Mouse (Mus musculus) limb, embryonic 15.5 days (tissue): ENCODE measurements around the gene Ppp1r18. TPM values are rescaled to one million over a fixed set of nuclear protein-coding genes. Genes with fewer than 3 reads are reported as not detected.

ENCODE experiments used
- ATAC-seq: fragments of 200-750 bp; cut with Nextera tagmentation; 2 replicates; pipeline ENCODE4 v1.8.0; 2017; ENCODE audit warnings: low read depth, moderate TSS enrichment; ENCODE audit not compliant: insufficient number of reproducible peaks, low FRiP score, low TSS enrichment
- H3K27ac ChIP-seq: fragments of 300-500 bp; sonication (generic); 2 replicates; pipeline ENCODE4 v1.5.1; 2015; ENCODE audit warnings: moderate library complexity, mild to moderate bottlenecking, inconsistent platforms
- H3K27me3 ChIP-seq: fragments of 300-500 bp; sonication (generic); 2 replicates; pipeline ENCODE4 v1.6.1; 2015; ENCODE audit warnings: inconsistent platforms
- H3K36me3 ChIP-seq: fragments of 300-500 bp; sonication (generic); 2 replicates; pipeline ENCODE4 v1.6.1; 2015; ENCODE audit warnings: inconsistent platforms
- H3K4me1 ChIP-seq: fragments of 300-500 bp; sonication (generic); 2 replicates; pipeline ENCODE4 v1.6.1; 2015; ENCODE audit warnings: inconsistent platforms
- H3K4me2 ChIP-seq: fragments of 300-500 bp; sonication (generic); 2 replicates; pipeline ENCODE4 v1.6.1; 2015; ENCODE audit warnings: mild to moderate bottlenecking, inconsistent platforms
- H3K4me3 ChIP-seq: fragments of 300-500 bp; sonication (generic); 2 replicates; pipeline ENCODE4 v1.5.1; 2015; ENCODE audit warnings: mild to moderate bottlenecking, inconsistent platforms
- H3K9ac ChIP-seq: fragments of 300-500 bp; sonication (generic); 2 replicates; pipeline ENCODE4 v1.6.1; 2015; ENCODE audit warnings: inconsistent platforms
- H3K9me3 ChIP-seq: fragments of 300-500 bp; sonication (generic); 2 replicates; pipeline ENCODE4 v1.6.1; 2016; ENCODE audit warnings: inconsistent platforms
- WGBS: fragments of 180-500 bp; shearing (Covaris S2); methylation state at CpG from one replicate; pipeline ENCODE4 v1.1.7; 2015; 5-methylcytosine and 5-hydroxymethylcytosine counted together
- polyA plus RNA-seq: library from polyadenylated mRNA; unstranded; fragments of >200 nt; fragmentation: Nextera tagmentation; extraction: Ambion mirVana; gene quantifications from 2 replicates; pipeline ENCODE4 v1.2.1, GENCODE M21; 2015

Ppp1r18 gene
- polyA plus RNA-seq: 24.8 and 28.8 TPM in 2 replicates

GRCm38 (mm10) chr17:35865481-35866280 lies at the start of gene Ppp1r18:
Ppp1r18 (plus strand) TSS chr17:35865593.
- peaks cover 59% of the 10 kb centered on the region for H3K4me1 ChIP-seq
- peak; percentile 75 for ATAC-seq
- under 1% methylated on average over 40 of the region's 48 CpGs for WGBS

GRCm38 (mm10) chr17:35815836-35816235 lies 49.6 kb upstream of the Ppp1r18 start:
- Histone ChIP-seq H3K9ac (no peak overlapping the region), H3K27ac (0 out of 2 replicates have a peak overlapping the region, but pooled peaks have one; percentile 40), H3K4me1 (peaks cover 58% of the 10 kb centered on the region)

More at GRCm38 (mm10) chr17:35865481-35866280, at the start of gene Ppp1r18:
- Histone ChIP-seq H3K36me3 (0 out of 2 replicates have a peak, but pooled peaks cover 3% of the 10 kb centered on the region), H3K9ac (peak within 1 kb of the TSS; percentile 65), H3K9me3 (no peaks in the 10 kb centered on the region), H3K4me2 (peak within 1 kb of the TSS; percentile 92), H3K27me3 (no peaks in the 10 kb centered on the region), H3K27ac (peak within 1 kb of the TSS; percentile 97), H3K4me3 (peak within 1 kb of the TSS; percentile 69)

GRCm38 (mm10) chr17:35816686-35817085 lies 48.7 kb upstream of the Ppp1r18 start:
- no peak for ATAC-seq
- Histone ChIP-seq H3K9me3 (no peaks in the 10 kb centered on the region), H3K27me3 (no peaks in the 10 kb centered on the region), H3K27ac (no peak overlapping the region), H3K4me2 (no peak overlapping the region), H3K36me3 (no peaks in the 10 kb centered on the region), H3K4me1 (peaks cover 59% of the 10 kb centered on the region), H3K4me3 (no peak overlapping the region), H3K9ac (no peak overlapping the region)
- 50% methylated on average over 9 of the region's 14 CpGs for WGBS

More at GRCm38 (mm10) chr17:35815836-35816235, 49.6 kb upstream of the Ppp1r18 start:
- no peak overlapping the region for H3K4me3 ChIP-seq
- H3K9me3 ChIP-seq: no peaks in the 10 kb centered on the region
- no peaks in the 10 kb centered on the region for H3K27me3 ChIP-seq
- H3K36me3 ChIP-seq: no peaks in the 10 kb centered on the region
- H3K4me2 ChIP-seq: no peak overlapping the region
- WGBS: 40% methylated on average over 7 of the region's 7 CpGs
- ATAC-seq: no peak

- no peak overlapping the region for H3K27ac ChIP-seq
- no peak overlapping the region for H3K4me2 ChIP-seq
- no peaks in the 10 kb centered on the region for H3K36me3 ChIP-seq
- H3K9me3 ChIP-seq: no peaks in the 10 kb centered on the region
- no peak overlapping the region for H3K9ac ChIP-seq
- H3K4me3 ChIP-seq: no peak overlapping the region
- H3K4me1 ChIP-seq: peaks cover 63% of the 10 kb centered on the region
- 31% methylated on average over 10 of the region's 10 CpGs for WGBS
- H3K27me3 ChIP-seq: no peaks in the 10 kb centered on the region
- no peak for ATAC-seq
These were observed 48.2 kb upstream of the Ppp1r18 start for GRCm38 (mm10) chr17:35817226-35817625.

GRCm38 (mm10) chr17:35820111-35820510 lies 45.3 kb upstream of the Ppp1r18 start:
- Histone ChIP-seq H3K4me3 (no peak overlapping the region), H3K4me2 (no peak overlapping the region), H3K27ac (no peak overlapping the region), H3K9me3 (no peaks in the 10 kb centered on the region), H3K36me3 (0 out of 2 replicates have a peak, but pooled peaks cover 6% of the 10 kb centered on the region), H3K27me3 (no peaks in the 10 kb centered on the region), H3K4me1 (peaks cover 56% of the 10 kb centered on the region), H3K9ac (no peak overlapping the region)
- WGBS: 79% methylated on average over 5 of the region's 5 CpGs
- no peak for ATAC-seq

- Histone ChIP-seq H3K27me3 (no peaks in the 10 kb centered on the region), H3K9ac (peak within 1 kb of the TSS; percentile 65), H3K4me3 (peak within 1 kb of the TSS; percentile 64), H3K4me2 (peak within 1 kb of the TSS; percentile 94), H3K27ac (peak within 1 kb of the TSS; percentile 85), H3K36me3 (peaks cover 21% of the 10 kb centered on the region), H3K4me1 (peaks cover 43% of the 10 kb centered on the region), H3K9me3 (no peaks in the 10 kb centered on the region)
- peak; percentile 66 for ATAC-seq
- WGBS: under 1% methylated on average over 62 of the region's 62 CpGs
These were observed 43.7 kb upstream of the Ppp1r18 start, which contains the start of gene Ier3 for GRCm38 (mm10) chr17:35821439-35822430. Ier3 (plus strand) TSS chr17:35821684.

GRCm38 (mm10) chr17:35822564-35822963 lies 42.8 kb upstream of the Ppp1r18 start:
- no peak for ATAC-seq

GRCm38 (mm10) chr17:35822964-35823937 lies 42.1 kb upstream of the Ppp1r18 start, which contains the start of gene Flot1:
Flot1 (plus strand) TSS chr17:35823230.
- ATAC-seq: peak; percentile 87
- Histone ChIP-seq H3K27me3 (no peaks in the 10 kb centered on the region), H3K9me3 (no peaks in the 10 kb centered on the region), H3K9ac (peak within 1 kb of the TSS; percentile 65), H3K4me1 (peaks cover 36% of the 10 kb centered on the region), H3K36me3 (peaks cover 36% of the 10 kb centered on the region), H3K27ac (peak within 1 kb of the TSS; percentile 85), H3K4me3 (peak within 1 kb of the TSS; percentile 64), H3K4me2 (peak within 1 kb of the TSS; percentile 94)
- WGBS: under 1% methylated on average over 45 of the region's 47 CpGs

More at GRCm38 (mm10) chr17:35822564-35822963, 42.8 kb upstream of the Ppp1r18 start:
- H3K9ac ChIP-seq: peak overlapping the region; percentile 65
- peaks cover 29% of the 10 kb centered on the region for H3K36me3 ChIP-seq
- H3K4me2 ChIP-seq: peak overlapping the region; percentile 94
- H3K4me3 ChIP-seq: peak overlapping the region; percentile 64
- WGBS: 1% methylated on average over 11 of the region's 11 CpGs
- H3K27ac ChIP-seq: peak overlapping the region; percentile 85
- H3K9me3 ChIP-seq: no peaks in the 10 kb centered on the region
- H3K4me1 ChIP-seq: peaks cover 36% of the 10 kb centered on the region
- H3K27me3 ChIP-seq: no peaks in the 10 kb centered on the region

GRCm38 (mm10) chr17:35824402-35824801 lies 41.0 kb upstream of the Ppp1r18 start:
- 43% methylated on average over 7 of the region's 7 CpGs for WGBS
- H3K4me2 ChIP-seq: peak overlapping the region; percentile 94; the same call in 1 of the 2 replicates
- ATAC-seq: no peak
- 0 out of 2 replicates have a peak overlapping the region, but pooled peaks have one; percentile 50 for H3K9ac ChIP-seq
- H3K4me3 ChIP-seq: peak overlapping the region; percentile 64
- no peaks in the 10 kb centered on the region for H3K27me3 ChIP-seq
- H3K36me3 ChIP-seq: peaks cover 43% of the 10 kb centered on the region
- H3K4me1 ChIP-seq: peaks cover 37% of the 10 kb centered on the region
- no peak overlapping the region for H3K27ac ChIP-seq
- no peaks in the 10 kb centered on the region for H3K9me3 ChIP-seq

- peaks cover 44% of the 10 kb centered on the region for H3K36me3 ChIP-seq
- no peak overlapping the region for H3K9ac ChIP-seq
- no peak overlapping the region for H3K4me2 ChIP-seq
- no peaks in the 10 kb centered on the region for H3K9me3 ChIP-seq
- no peak overlapping the region for H3K4me3 ChIP-seq
- peaks cover 46% of the 10 kb centered on the region for H3K4me1 ChIP-seq
- H3K27ac ChIP-seq: no peak overlapping the region
- no peak for ATAC-seq
- H3K27me3 ChIP-seq: no peaks in the 10 kb centered on the region
- WGBS: 93% methylated on average over 13 of the region's 13 CpGs
These were observed 40.1 kb upstream of the Ppp1r18 start for GRCm38 (mm10) chr17:35825109-35825850.
